Mouse (Mus musculus): ENCODE data around the gene Bank1.

Gene Bank1

GRCm38 (mm10) chr3:136103339-136103738, 222.5 kb downstream of the Bank1 start:
- no peak for DNase-seq (ENCODE audit: low spot score)

GRCm38 (mm10) chr3:136100973-136101500, 224.8 kb downstream of the Bank1 start:
- DNase-seq (ENCODE audit: low spot score) = no peak

- DNase-seq (ENCODE audit: low spot score) = no peak
Observed at GRCm38 (mm10) chr3:136100292-136100691, 225.6 kb downstream of the Bank1 start.

- no peak for DNase-seq (ENCODE audit: low spot score)
Observed at GRCm38 (mm10) chr3:136086948-136087660, 238.8 kb downstream of the Bank1 start.

- DNase-seq (ENCODE audit: low spot score) = no peak
Observed at GRCm38 (mm10) chr3:136086431-136086830, 239.4 kb downstream of the Bank1 start.

GRCm38 (mm10) chr3:136085077-136085476, 240.8 kb downstream of the Bank1 start:
- no peak for DNase-seq (ENCODE audit: low spot score)

GRCm38 (mm10) chr3:136084066-136084465, 241.8 kb downstream of the Bank1 start:
- DNase-seq (ENCODE audit: low spot score) = no peak

- no peak for DNase-seq (ENCODE audit: low spot score)
Observed at GRCm38 (mm10) chr3:136081264-136081663, 244.6 kb downstream of the Bank1 start.

- DNase-seq (ENCODE audit: low spot score) = no peak
Observed at GRCm38 (mm10) chr3:136078535-136078934, 247.3 kb downstream of the Bank1 start.

- DNase-seq (ENCODE audit: low spot score) = no peak
Observed at GRCm38 (mm10) chr3:136070394-136070793, 255.5 kb downstream of the Bank1 start.

GRCm38 (mm10) chr3:136061907-136062306, 264.0 kb downstream of the Bank1 start:
- DNase-seq (ENCODE audit: low spot score) = no peak

- DNase-seq (ENCODE audit: low spot score) = no peak
Observed at GRCm38 (mm10) chr3:136050635-136051034, 275.2 kb downstream of the Bank1 start.

- DNase-seq (ENCODE audit: low spot score) = no peak
Observed at GRCm38 (mm10) chr3:136050215-136050614, 275.7 kb downstream of the Bank1 start.

GRCm38 (mm10) chr3:136048026-136048425, 277.8 kb downstream of the Bank1 start:
- no peak for DNase-seq (ENCODE audit: low spot score)

GRCm38 (mm10) chr3:136045381-136045780, 280.5 kb downstream of the Bank1 start:
- DNase-seq (ENCODE audit: low spot score) = no peak

- no peak for DNase-seq (ENCODE audit: low spot score)
Observed at GRCm38 (mm10) chr3:136040041-136040440, 285.8 kb downstream of the Bank1 start.

- no peak for DNase-seq (ENCODE audit: low spot score)
Observed at GRCm38 (mm10) chr3:136039446-136039845, 286.4 kb downstream of the Bank1 start.

- DNase-seq (ENCODE audit: low spot score) = no peak
Observed at GRCm38 (mm10) chr3:136037254-136037653, 288.6 kb downstream of the Bank1 start.

- DNase-seq (ENCODE audit: low spot score) = no peak
Observed at GRCm38 (mm10) chr3:136035784-136036183, 290.1 kb downstream of the Bank1 start.

GRCm38 (mm10) chr3:136024876-136025275, 301.0 kb downstream of the Bank1 start:
- no peak for DNase-seq (ENCODE audit: low spot score)

- no peak for DNase-seq (ENCODE audit: low spot score)
Observed at GRCm38 (mm10) chr3:136017517-136017916, 308.3 kb downstream of the Bank1 start.

- DNase-seq (ENCODE audit: low spot score) = no peak
Observed at GRCm38 (mm10) chr3:136010616-136011015, 315.2 kb downstream of the Bank1 start.

GRCm38 (mm10) chr3:136007846-136008245, 318.0 kb downstream of the Bank1 start:
- DNase-seq (ENCODE audit: low spot score) = no peak
